Mouse (Mus musculus) testis, postnatal 10 days (tissue): ENCODE data around the gene Wdr90.
A peak's percentile ranks its signal among the peaks of the same experiment; 100 is the strongest.

Experiments
- DNase-seq: peaks from one replicate; pipeline ENCODE4 v3.0.0; 2021; ENCODE audit warnings: low spot score

The Wdr90 gene

DNA sequence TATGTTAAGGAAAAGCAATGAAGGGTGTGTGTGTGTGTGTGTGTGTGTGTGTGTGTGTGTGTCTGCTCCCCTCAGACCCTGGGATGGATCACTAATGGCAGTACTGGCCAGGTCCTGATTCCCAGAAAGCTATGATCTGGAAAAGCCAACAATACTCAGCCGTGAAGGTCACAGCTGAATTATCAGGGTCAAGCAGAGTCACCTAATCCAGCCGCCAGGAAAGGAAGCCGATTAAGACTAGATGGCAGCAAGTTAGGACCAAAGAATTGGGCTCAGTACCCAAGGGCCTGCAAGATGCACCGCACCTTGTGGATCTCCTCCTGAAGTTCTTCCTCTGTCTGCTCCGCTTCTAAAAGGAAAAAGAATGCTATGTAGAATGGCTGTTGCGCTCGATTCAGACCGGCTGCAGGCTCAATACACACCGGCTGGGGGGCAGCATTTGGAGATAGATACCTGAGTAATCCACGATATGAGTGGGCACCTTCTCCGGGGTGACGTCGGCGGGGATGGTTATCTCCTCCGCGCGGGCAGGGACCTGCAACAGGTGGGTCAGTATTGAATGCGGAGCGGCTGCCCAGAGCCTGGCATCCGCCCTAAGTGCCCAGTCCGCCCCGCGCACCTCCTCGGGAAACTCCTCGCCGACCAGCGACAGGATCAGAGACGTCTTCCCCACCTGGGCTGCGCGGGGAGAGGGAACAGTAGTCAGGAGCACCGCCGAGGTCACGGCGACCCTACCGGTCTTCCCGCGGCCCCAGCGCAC, 17.5 kb downstream of the Wdr90 start:
- DNase-seq: no peak

DNA sequence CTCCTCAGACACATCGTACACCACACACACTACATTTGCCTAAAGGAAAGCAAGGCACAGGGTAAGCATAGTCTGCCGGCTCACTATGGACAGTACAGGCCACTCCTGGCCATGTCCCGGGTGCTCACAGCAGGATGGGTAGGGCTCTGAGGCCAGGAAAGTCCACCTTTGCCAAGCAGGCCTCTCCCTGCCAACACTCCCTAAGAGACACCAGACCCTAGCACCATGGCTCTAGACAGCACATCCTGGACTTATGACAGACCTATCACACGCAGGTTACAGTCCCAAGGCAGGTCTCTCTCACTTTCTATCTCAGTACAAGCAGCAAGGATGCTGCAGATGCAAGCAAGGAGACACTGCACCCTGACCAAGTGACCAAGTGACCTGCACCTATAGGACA, 18.2 kb downstream of the Wdr90 start:
- no peak for DNase-seq

DNA sequence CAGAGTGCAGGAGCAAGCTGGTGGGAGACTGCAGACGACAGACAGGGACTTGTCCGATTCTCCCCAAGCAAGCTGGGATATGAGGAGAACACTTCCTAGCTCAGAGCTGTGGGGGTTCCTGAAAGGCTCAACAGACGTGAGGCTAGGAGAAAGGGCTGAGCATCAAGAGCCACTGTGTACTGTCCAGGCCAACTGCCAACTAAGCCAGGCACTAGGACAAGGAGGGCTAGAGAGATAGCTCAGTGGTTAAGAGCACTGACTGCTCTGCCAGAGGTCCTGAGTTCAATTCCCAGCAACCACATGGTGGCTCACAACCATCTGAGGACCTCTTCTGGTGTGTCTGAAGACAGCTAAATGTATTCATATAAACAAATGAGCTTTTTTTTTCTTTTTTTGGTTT, 18.8 kb downstream of the Wdr90 start:
- no peak for DNase-seq

DNA sequence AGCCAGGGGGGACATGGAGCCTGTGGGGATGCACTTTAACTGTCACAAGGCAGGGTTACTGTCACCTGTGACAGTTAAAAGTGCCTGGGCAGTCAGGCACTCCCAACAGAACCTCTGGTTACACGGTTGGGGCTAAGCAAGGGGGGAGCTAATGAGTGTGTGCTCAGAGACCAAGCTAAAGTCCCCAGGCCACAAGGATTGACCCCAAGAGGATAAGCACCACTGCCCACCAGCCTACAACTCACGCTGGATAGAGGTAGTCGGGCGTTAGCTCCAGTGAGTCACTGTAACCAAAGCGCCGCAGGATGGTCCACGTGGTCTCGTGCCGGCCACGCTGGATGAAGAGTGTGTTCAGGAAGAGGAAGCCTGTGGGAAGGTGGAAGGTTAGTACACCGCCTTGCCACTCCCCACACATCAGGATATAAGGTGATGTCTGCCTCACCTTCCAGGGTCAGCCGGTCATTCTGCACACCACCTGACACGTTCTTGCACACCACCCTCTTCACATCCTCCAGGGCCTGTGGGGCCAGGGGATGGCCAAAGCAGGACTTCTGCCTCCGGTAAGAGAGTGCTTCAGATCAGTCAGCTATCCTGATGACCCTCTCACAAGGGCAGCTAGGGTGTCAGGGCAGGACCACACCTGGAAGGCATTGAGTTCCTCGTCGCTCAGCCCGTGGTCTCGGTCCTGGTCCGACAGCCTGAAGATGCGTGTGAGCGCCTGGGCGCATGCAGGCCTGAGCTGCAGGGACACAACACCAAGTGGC, 20.0 kb downstream of the Wdr90 start, which contains the start of gene Gm20683:
Gene Gm20683, minus strand, starts transcription at position 647 of the 764 bp plus-strand sequence.
- no peak for DNase-seq

DNA sequence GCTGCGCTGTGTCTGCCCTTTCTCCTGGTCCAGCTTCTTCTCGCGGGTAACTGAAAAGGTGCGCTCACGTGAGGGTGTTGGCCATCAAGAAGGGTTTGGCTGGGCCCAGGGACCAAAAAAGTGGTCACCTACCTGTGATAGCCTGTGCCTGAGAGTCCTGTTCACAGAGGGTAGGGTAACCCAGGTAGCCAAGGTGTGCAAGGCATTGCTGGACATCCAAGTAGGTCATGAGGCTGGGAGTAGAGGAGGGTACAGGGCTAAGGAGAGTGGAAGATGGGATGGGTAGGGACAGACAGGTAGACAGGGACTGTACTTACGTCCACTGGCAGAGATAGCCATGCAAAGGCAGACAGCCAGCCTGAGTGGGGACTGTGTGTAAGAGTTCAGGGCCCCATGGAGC, 20.8 kb downstream of the Wdr90 start:
- no peak for DNase-seq

DNA sequence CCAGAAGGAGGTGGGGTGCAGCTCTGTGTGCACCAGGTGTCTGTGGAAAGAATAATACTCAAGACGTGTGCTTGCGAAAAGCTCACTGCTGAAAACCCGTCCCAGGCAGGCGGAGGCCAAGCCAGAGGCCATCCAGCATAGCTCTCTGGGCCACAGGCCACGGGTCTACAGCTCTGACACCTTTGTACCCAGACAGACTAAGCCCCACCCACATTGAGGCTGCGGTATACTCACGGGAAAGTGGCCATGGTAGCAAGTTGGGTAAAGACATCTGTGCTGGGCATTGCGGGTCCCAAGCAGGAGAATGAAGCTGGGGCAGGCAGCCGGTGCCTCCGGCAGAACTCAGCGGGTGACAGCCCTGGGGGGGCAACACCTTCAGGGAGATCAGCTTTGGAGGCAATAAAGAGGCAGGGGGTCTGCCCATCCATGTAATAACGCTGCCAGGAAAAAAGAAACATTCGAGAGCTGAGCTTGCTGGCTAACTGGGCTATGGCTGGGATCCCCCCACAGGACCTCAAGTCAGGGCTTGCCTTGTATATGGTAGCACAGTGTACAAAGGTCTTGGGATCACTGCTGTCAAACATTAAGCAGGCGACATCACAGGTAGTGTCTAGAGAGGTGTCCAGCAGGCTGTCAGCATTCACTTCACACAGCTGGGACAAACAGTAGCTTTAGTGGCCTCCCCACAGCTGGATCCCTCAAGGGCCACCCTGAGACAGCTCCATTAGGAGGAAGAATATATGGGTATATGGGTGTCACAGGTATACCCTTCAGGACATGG, 21.7 kb downstream of the Wdr90 start:
- no peak for DNase-seq

DNA sequence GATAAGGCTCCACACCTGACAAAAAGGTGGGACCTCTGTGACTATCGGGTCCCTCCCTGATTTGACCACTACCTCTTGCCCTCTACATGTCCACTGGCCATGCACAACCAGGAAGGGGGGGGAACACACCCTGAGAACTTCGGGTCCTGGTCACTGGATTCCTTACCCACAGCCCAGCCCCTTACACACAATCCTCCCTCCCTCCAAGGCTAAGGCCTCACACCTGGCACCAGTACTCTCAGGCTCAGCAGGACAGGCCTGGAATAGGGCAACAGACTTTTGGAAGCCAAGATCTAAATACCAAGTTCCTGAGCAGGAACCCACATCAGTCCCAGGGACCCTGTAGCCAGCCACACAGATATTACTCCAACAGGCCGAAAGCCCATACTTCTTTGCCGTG, 22.4 kb downstream of the Wdr90 start:
- DNase-seq: no peak

DNA sequence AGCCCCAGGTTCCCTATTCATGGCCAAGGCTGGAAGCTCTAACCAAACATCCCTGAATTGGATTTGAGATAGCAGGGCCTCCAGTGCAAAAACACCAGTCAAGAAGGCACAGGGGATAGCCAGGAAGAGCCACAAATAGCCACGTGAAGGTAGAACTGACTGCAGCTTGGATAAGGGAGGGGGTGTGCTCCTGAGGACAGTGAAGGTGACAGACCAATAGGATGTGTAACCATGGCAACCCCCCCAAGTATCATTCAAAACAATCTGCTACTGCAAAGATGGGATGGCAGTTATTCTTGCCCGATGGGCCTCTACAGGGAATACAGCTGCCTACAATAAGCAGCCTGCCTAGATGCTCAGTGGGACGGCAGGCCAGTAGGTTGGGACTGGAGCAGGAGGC, 23.8 kb downstream of the Wdr90 start:
- no peak for DNase-seq

DNA sequence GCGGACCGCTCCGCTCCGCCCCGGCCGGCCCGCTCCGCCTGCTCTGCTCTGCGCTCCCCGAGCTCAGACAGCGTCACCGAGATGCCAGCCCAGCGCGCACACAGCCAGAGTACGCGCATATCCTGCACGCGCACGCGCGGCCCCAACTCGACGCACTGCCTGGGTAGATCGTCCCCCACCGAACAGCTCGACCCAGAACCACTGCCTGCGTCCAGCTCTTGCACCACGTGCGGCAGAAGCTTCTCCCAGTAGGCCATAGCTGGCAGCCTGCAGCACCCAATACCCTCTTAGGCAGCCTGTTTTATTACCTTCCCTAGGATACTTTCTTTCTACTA, 24.3 kb downstream of the Wdr90 start, which contains the start of gene Rhbdl1:
Gene Rhbdl1, minus strand, starts transcription at position 220 of the 335 bp plus-strand sequence.
- DNase-seq: peak; percentile 84

DNA sequence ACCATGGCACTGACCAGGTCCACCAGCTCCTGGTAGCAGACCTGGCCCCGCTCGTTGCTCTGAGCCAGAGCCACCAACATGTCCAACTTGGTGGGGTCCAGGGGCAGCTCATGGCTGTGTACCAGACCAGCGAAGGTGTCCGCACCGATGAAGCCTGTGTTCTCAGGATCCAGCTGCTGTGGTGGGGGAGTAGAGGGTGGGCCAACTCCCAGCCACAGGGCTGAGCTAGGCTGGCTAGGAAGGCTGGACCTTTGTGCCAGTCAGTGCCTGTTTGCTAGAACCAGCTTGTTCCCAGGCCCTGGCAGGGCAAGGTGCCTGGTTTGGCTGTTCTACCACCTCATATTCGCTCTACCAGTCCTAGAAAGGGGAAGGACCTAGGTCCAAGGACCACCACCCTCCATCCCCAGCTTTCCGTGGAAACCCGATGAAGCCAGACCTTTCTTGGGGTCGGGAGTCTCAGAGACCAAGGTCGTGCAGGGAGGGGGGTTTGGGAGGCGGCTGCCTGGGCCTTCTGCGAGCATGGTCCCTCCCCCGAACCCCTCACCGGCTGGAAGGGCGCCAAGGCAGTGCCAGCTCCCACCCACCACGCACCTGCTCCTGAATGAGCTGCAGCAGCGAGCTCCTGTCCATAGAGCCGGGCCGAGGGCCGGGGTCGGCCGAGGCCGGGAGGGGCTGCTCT, 24.8 kb downstream of the Wdr90 start:
- DNase-seq: peak; percentile 83

DNA sequence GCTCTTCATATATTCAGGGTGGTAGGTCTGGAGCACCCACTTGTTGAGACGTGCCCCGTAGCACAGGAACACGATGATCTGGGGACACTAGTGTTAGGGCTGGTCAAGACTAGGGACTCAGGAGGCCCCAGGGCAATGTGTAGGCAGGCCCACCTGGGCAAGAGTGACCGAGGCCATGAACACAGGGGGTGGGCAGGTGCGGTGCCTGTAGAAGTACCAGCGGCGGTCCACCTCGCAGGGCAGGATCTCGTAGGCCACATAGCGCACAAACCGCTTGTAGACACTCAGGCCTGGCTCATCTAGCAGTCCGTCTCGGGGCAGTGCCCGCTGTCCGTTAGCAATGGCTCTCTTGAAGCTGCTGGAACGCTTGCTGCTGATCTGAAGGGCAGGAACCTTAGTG, 25.5 kb downstream of the Wdr90 start:
- no peak for DNase-seq

DNA sequence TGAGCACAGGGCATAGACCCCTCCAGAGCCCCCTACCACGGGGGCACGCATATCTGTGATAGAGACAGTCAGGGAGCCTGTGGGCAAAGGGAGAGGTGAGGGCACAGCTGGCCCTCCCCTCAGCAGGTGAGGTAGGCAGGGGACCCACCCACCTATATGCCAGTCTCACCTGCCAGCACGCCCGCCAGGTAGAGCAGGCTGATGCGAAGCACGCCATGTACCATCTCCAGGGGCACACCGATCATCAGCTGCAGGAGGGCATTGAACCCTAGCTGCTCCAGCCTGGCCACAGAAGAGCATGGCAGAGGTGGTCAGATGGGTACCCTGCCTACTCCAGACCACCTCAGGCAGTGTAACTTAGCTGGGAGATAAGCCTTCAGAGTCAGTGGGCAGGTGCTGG, 26.0 kb downstream of the Wdr90 start:
- no peak for DNase-seq

DNA sequence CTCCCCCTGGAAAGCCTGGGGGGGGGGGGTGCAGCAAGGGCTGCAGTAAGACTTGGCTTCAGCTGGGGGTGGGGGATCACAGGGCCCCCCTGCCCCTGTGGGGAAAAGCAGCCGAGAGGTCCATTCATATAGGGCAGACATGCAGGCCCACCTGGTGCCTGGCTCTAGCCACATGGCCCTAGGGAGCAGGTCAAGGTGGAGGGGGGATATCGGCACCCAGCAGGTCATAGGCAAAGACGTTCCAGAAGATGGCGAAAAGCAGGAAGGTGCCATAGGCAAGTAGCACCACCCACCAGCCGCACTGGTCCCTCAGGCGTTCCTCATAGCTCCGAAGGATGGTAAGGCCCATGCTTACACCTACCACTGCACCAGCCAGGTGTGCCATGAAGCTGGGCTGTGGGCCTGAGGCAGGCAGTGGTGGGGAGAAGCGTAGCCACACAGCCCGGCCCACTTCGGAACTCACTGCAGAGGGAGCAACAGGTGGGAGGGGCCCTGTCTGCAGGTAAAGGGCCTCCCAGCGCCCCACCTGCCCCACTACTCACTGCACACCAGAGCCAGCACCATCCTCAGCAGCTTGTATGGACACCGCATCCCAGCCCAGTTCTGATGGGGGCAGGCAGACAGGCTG, 26.6 kb downstream of the Wdr90 start:
- no peak for DNase-seq

DNA sequence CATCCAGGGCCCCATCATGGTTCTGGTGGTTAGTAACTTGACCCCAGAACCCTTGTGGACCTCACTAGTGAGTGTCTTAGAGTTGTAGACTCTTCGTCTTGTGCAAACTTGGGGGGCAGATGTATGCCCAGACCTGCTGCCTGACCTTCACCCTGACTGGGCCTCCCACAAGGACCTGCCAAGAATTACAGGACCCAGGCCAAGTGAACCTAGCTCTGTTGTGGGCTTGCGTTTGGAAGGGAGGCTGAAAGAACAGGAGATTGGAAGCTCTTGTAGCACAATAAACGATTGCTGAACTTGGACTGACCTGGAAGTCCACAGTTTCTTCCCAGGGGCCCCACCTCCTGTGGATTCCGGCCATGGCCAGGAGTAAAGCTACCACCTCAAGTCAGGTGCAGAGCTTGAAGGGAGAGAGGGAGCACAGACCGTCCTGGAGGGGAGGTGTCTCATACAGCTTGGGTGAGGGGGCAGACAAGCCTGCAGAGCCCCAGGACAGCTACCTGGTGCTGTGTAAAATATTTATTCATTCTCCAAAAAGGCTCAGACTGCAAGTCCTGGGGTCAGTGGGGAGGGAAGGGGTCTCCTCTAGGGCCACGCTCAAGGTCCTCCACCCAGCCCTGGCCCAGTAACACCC, 27.2 kb downstream of the Wdr90 start:
- DNase-seq: no peak

DNA sequence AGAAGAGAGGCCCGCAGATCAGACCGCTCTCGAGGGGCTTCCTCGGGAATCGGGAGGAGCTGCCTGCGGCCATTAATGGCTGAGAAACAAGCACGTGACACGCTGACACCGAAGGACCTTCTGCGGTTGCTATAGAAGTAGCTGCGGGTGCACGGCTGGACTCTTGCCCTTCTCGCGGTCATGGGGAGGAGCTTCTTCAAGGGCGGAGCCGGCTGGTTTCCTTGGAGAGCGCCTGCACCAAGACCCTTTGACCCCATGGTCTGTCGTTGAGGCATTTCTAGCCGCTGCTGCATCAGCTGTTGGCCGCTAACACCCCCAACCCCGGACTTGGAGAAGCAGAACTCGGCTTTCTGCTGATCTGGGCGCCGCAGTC, 28.0 kb downstream of the Wdr90 start, which contains the start of gene Stub1:
Gene Stub1, minus strand, starts transcription at position 114 of the 373 bp plus-strand sequence.
- peak; percentile 93 for DNase-seq

DNA sequence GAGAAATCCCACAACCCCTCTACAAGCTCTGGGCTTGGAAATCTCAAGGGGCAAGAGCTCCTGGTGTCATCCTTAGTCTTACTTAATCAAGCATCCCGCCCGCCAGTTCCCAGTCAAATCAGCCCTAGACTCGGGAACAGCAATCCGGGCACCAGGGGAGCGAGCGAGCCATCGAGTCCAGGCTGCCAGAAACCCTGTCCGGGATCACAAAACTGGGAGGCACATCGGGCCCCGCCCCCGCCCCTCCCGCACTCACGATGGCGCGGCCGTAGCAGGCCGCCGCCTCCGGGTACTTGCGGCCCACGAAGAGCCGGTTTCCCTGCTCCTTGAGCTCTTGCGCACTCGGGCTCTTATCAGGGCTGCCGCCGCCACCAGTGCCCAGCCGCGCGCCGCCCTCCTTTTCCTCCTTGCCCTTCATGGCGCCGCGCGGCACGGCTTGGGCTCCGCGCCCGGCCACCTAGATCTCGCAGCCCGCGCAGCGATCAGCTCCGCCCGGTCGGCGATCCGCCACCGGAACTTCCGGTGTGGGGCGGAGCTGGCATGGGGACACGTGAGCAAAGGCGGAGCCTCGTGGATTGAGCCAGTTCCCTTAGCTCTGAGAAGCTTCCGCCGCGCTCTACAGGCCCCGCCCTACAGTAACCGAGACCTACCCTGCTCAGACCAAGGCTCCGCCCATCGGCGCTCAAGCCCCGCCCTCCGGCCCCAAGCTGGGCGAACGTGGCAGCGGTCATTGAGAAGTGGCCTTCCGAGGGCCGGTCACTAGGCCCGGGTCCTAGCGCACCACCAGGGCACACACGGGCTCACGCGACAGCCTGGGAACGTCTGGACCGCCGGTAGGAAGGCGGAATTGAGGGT, 28.6 kb downstream of the Wdr90 start:
- peak; percentile 100 for DNase-seq

DNA sequence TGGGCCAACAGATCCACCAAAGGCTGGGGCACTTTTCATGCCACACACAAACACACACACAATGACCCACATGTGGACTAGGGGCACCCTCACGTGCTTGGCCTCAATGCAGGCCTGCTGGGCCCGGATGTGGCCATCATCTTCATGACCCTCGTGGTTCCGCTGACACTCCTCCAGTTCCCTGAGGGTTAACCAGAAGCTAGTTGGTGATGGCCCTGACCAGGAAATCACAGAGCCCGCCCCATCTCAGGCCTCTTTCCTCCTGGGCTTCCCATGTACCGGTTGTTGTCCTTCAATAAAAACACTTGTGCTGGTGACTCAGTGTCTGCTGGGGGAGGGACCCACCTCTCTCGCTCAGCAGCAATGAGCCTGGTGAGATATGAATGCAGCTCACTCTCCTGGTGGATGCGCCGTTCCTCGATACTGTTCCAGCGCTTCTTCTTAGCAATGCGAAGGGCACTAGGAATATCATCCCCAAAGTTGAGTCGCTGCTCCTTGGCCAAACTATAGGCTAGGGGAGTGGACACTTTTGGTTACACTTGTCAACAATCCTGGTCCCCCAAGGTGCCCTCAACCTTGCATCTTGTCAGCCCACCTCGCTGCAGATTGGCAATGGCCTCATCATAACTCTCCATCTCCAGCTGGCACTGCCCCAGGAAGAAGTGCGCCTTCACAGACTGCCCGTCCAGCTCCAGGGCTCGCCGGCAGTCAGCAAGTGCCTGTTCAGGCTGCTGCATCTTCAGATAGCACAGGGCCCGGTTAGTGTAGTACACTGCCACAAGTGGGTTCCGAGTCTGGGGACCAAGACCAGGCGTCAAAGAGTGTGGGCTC, 29.6 kb downstream of the Wdr90 start:
- DNase-seq: peak; percentile 70

DNA sequence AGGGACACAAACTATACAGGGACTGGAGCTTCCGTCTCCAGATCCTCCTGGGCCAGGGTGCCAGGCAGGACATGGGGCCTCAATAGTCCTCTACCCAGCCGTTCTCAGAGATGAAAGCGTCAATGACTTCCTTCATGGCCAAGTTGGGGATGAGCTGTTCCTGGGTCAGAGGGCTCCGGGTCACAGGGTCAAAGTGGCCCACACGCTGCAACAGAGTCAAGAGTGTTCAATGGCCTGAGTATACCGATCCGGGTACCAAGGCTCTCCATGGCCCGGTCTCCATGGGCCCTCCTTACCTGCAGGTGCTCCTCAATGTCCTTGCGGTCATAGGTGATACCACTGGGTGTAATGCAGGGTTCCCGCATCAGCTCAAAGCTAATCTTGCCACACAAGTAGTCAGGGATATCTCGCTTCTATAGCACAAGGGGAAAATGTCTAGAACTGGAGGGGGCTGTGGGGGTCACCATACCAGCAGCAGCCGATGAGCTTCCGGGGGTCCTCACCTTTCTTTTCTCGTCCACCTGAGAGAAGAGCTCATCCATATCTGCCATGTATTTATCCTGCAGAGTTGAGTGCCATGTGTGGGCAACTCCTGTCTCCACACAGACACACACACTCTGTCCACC, 30.4 kb downstream of the Wdr90 start:
- no peak for DNase-seq
